Mouse (Mus musculus): ENCODE measurements around the gene Nphs2. TPM values are rescaled to one million over a fixed set of nuclear protein-coding genes. Genes with fewer than 3 reads are reported as not detected.

Gene Nphs2
- total RNA-seq, 2 experiments from 2014 or later = 0.51 to 0.70 TPM

- H3K4me3 ChIP-seq = no peak overlapping the region
- H3K27ac ChIP-seq = no peak overlapping the region
- no peak for TF ChIP-seq CTCF (IDR thresholded peaks at IDR 0.05)
- no peak for DNase-seq (ENCODE audit: extremely low spot score in 1 of 2, low spot score in 2 of 2)
- intact Hi-C loops (cut with DNase I) = no loop called here
These were observed 20.5 kb upstream of the Nphs2 start for GRCm38 (mm10) chr1:156290016-156290415.

DNA sequence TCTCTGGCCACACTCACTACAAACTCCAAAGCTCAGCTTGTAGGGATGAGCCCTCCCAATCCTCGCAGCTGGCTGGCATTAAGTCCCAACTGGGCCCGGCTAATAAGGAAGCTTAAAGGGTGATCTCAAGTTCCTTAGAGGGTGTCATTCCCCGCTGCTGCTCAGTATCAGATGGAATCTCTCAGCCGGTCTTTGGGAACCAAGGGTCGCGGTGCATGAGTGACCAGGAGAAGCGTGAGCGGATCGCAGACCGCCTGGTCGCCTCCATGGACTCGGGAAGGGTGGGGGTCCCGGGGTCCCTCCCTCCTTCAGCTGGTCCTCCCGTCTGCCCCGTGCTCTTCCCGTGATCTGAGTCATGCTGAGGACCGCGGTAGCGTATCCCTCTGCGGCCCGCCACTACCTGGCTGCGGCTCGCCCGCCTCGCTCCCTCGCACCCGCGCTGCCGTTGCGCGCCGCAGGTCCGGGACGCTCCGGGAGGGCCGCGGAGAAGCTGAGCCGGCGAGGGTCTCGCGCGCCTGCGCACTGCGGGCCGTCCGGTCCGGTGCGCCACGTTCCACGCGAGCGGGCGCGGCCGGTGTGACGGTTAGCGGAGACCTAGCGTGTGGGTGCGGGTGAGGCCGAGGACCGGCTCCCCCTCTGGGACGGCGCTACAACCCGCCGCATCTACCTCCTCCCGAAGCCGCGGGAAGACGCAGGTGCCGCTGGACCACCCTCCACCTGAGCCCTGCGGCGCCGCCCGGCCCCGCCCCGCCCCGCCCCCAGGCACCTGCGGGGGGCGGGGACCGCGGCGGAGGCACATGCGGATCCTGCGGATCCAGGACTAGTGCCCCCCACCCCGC lies 7.4 kb upstream of the Nphs2 start, which contains the start of gene Tdrd5:
TSS of gene Tdrd5 (minus strand) at position 754 of the 839 bp plus-strand sequence.
- intact Hi-C loops (cut with DNase I) = no loop called here
- peak within 1 kb of the TSS; percentile 24; the same call in 1 of the 2 replicates for H3K27ac ChIP-seq

GRCm38 (mm10) chr1:156308595-156308994 lies 1.9 kb upstream of the Nphs2 start:
- no peak overlapping the region for H3K4me3 ChIP-seq
- TF ChIP-seq CTCF (IDR thresholded peaks at IDR 0.05) = no peak
- no peak for DNase-seq (ENCODE audit: extremely low spot score in 1 of 2, low spot score in 2 of 2)
- intact Hi-C loops (cut with DNase I) = no loop called here
- no peak overlapping the region for H3K27ac ChIP-seq

More for the DNA sequence above, 7.4 kb upstream of the Nphs2 start, which contains the start of gene Tdrd5:
- DNase-seq (ENCODE audit: extremely low spot score in 1 of 2, low spot score in 2 of 2) = peak; percentile 55 to 61
- TF ChIP-seq CTCF (IDR thresholded peaks at IDR 0.05) = no peak
- peak within 1 kb of the TSS; percentile 70 for H3K4me3 ChIP-seq

GRCm38 (mm10) chr1:156323126-156323525 lies 12.6 kb downstream of the Nphs2 start:
- no peak for TF ChIP-seq CTCF (IDR thresholded peaks at IDR 0.05)
- Histone ChIP-seq H3K27ac (no peak overlapping the region), H3K4me3 (no peak overlapping the region)
- intact Hi-C loops (cut with DNase I) = loop anchor here (5.0 kb wide), 1 partner anchor 79 kb away; no protein-coding TSS in a partner anchor
- no peak for DNase-seq (ENCODE audit: extremely low spot score in 1 of 2, low spot score in 2 of 2)

DNA sequence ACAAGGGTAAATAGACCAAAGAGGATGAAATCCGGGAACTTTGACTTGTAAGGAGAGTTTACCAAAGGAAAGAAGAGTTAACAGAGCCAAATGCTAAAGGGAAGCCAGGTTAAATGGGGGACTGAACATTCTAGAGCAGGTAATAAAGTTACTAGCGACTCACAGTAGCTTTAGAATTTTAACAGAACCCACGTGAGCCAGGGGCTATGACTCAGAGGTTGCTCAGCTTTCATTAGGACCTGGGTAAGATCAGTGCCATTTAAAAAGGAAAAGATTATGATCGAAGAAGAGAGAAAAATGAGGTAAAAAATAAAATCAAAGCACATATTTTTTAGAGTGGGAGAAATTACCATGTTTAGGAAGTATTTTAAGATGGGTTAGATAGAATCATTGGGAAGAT lies 30.3 kb downstream of the Nphs2 start:
- Histone ChIP-seq H3K4me3 (no peak overlapping the region), H3K27ac (no peak overlapping the region)
- DNase-seq (ENCODE audit: extremely low spot score in 1 of 2, low spot score in 2 of 2) = no peak
- intact Hi-C loops (cut with DNase I) = no loop called here
- TF ChIP-seq CTCF (IDR thresholded peaks at IDR 0.05) = no peak

GRCm38 (mm10) chr1:156344433-156344832 lies 33.9 kb downstream of the Nphs2 start:
- no peak overlapping the region for H3K4me3 ChIP-seq
- H3K27ac ChIP-seq = no peak overlapping the region
- intact Hi-C loops (cut with DNase I) = no loop called here
- no peak for DNase-seq (ENCODE audit: extremely low spot score in 1 of 2, low spot score in 2 of 2)
- no peak for TF ChIP-seq CTCF (IDR thresholded peaks at IDR 0.05)

DNA sequence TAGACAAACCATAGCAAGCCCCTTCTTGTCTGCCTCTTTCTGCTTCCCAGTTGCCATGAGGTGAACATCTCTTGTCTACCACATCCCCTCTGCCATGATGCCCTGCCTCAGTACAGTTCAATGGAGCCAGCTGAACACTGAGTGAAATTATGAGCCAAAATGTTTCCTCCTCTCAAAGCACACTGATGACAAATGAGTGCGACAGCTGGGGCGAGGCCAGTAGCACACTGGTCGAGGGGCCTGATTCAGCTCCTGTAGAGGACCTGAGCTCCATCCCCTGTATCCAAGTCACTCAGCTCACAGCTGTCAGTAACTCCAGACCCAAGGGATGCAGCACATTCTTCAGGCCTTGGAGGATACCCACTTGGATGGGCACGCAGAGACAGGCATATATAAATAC lies 35.1 kb downstream of the Nphs2 start:
- no peak for TF ChIP-seq CTCF (IDR thresholded peaks at IDR 0.05)
- no peak for DNase-seq (ENCODE audit: extremely low spot score in 1 of 2, low spot score in 2 of 2)
- H3K4me3 ChIP-seq = no peak overlapping the region
- no peak overlapping the region for H3K27ac ChIP-seq
- intact Hi-C loops (cut with DNase I) = no loop called here

GRCm38 (mm10) chr1:156349031-156349430 lies 38.5 kb downstream of the Nphs2 start:
- no peak for DNase-seq (ENCODE audit: extremely low spot score in 1 of 2, low spot score in 2 of 2)
- intact Hi-C loops (cut with DNase I) = no loop called here

DNA sequence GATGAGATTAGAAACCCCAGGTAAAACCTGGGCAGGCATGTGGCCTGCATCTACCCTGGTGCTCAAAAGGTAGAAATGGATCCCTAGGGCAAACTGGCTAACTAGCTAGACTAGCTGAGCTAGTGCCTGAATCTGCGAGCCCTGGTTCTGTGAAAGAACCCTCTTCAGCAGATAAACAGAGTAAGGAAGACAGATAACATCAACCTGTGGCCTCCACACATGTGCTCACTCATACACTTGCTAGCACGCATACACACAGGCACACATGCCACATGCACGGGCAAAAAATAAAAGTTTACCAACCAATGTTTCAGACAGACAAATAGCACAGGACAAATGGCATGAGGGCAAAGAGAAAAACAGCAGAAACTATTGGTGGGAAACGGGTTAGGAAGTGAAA lies 39.9 kb downstream of the Nphs2 start:
- no peak for TF ChIP-seq CTCF (IDR thresholded peaks at IDR 0.05)
- Histone ChIP-seq H3K4me3 (no peak overlapping the region), H3K27ac (no peak overlapping the region)
- intact Hi-C loops (cut with DNase I) = no loop called here
- DNase-seq (ENCODE audit: extremely low spot score in 1 of 2, low spot score in 2 of 2) = no peak

More at GRCm38 (mm10) chr1:156349031-156349430, 38.5 kb downstream of the Nphs2 start:
- no peak overlapping the region for H3K4me3 ChIP-seq
- no peak overlapping the region for H3K27ac ChIP-seq
- TF ChIP-seq CTCF (IDR thresholded peaks at IDR 0.05) = no peak

DNA sequence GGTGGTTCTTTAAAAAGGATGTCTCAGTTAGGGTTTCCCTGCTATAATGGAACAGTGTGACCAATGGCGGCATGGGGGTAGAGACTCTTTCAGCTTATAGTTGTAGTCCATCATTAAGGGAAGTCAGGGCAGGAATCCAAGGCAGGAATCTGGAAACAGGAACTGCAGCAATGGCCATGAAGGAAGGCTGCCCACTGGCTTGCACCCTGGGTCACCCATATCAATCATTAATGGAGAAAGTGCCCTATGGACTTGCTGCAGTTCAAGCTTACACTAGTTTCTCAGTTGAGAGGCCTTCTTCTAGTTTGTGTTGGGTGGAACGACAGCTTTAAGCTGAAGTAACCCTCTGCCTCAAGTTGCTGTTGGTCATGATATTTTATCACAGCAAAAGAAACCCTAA lies 41.9 kb downstream of the Nphs2 start:
- intact Hi-C loops (cut with DNase I) = no loop called here
- DNase-seq (ENCODE audit: extremely low spot score in 1 of 2, low spot score in 2 of 2) = no peak
- TF ChIP-seq CTCF (IDR thresholded peaks at IDR 0.05) = no peak
- H3K27ac ChIP-seq = no peak overlapping the region
- no peak overlapping the region for H3K4me3 ChIP-seq

GRCm38 (mm10) chr1:156365740-156366139 lies 55.2 kb downstream of the Nphs2 start, which contains the start of gene Gm2000:
Gm2000 (plus strand) TSS chr1:156366040.
- intact Hi-C loops (cut with DNase I) = no loop called here
- no peak for DNase-seq (ENCODE audit: extremely low spot score in 1 of 2, low spot score in 2 of 2)
- no peak for TF ChIP-seq CTCF (IDR thresholded peaks at IDR 0.05)
- no peak within 1 kb of the TSS for H3K27ac ChIP-seq
- H3K4me3 ChIP-seq = no peak within 1 kb of the TSS

Other genes starting within 250 kb of the Nphs2 start
- 1 to 10 TPM; 8.0 to 8.4 TPM for gene Fam163a, start 105.7 kb upstream of the Nphs2 start, total RNA-seq (2021)
- gene Tdrd5, start 7.1 kb upstream of the Nphs2 start, total RNA-seq (2021) = 1 to 10 TPM; 2.7 to 2.9 TPM
- 100 to 1,000 TPM; 298 to 346 TPM for gene Gm2000, start 55.3 kb downstream of the Nphs2 start, total RNA-seq (2021)
- 1 to 10 TPM in 1 of 2 experiments, under 1 TPM in 1; 0.36 to 1.1 TPM for gene Axdnd1, start 110.4 kb downstream of the Nphs2 start, total RNA-seq (2021)
- 10 to 100 TPM; 40.8 to 48.5 TPM for gene Soat1, start 163.6 kb downstream of the Nphs2 start, total RNA-seq (2021)
- 10 to 100 TPM; 43.3 to 44.5 TPM for gene Gm10031, start 213.3 kb downstream of the Nphs2 start, total RNA-seq (2021)
- gene Abl2, start 248.1 kb downstream of the Nphs2 start, total RNA-seq (2021) = 10 to 100 TPM; 63.5 to 73.9 TPM